ENCODE assay signal across 31 mouse cellular contexts in genomic region chr1:88322146-88322545, GRCm38 (mm10). TPM values are rescaled to one million over a fixed set of nuclear protein-coding genes. Genes with fewer than 3 reads are reported as not detected.
A peak's percentile ranks its signal among the peaks of the same experiment; 100 is the strongest.
DNase-seq lines count a peak whose midpoint lies in the region; ATAC-seq lines count a peak whose summit lies in the region.
"Had no signal": no experiment of that assay in that cellular context is flagged by ENCODE, and none has a peak within 500 bp of the region (broad histone marks: within the 10 kb centered on the region; RNA-seq: fewer than 3 reads in every experiment).

No protein-coding gene starts in this region.

- intact Hi-C loops in gastrocnemius, postnatal 14 days (cut with DNase I; ENCODE audit: low total_unique reads), result no loop called here

- H3K4me2 ChIP-seq in heart, embryonic 12.5 days, result no peak overlapping the region
- H3K4me2 ChIP-seq: embryonic facial prominence, embryonic 12.5 days; forebrain, embryonic 15.5 days; hindbrain, embryonic 14.5 days; liver, embryonic 12.5 days; midbrain, embryonic 13.5 days had no signal

- no peak overlapping the region for H3K4me3 ChIP-seq in heart, embryonic 12.5 days
- H3K4me3 ChIP-seq: embryonic facial prominence, embryonic 12.5 days; forebrain, embryonic 15.5 days; left cerebral cortex, adult 2 months; liver, embryonic 12.5 days; megakaryocyte, embryonic 14.5 days; midbrain, embryonic 13.5 days had no signal

- H3K27me3 ChIP-seq in heart, embryonic 12.5 days (replicated peaks), result peaks cover 4% of the 10 kb centered on the region; the same call in 1 of the 2 replicates
- H3K27me3 ChIP-seq: embryonic facial prominence, embryonic 12.5 days; forebrain, embryonic 15.5 days; liver, embryonic 12.5 days; midbrain, embryonic 13.5 days; Patski had no signal

- no peaks in the 10 kb centered on the region for H3K4me1 ChIP-seq in heart, embryonic 12.5 days (replicated peaks)
- H3K4me1 ChIP-seq: embryonic facial prominence, embryonic 12.5 days; forebrain, embryonic 15.5 days; liver, embryonic 12.5 days; megakaryocyte, embryonic 14.5 days; midbrain, embryonic 13.5 days had no signal

- no peak for ATAC-seq in heart, embryonic 12.5 days (ENCODE audit: insufficient number of reproducible peaks, low FRiP score)
- ATAC-seq: forebrain, embryonic 15.5 days; intestine, postnatal 0 days; liver, embryonic 12.5 days; liver, postnatal 0 days; midbrain, embryonic 13.5 days; Patski had no signal

- no peaks in the 10 kb centered on the region for H3K9me3 ChIP-seq in heart, embryonic 12.5 days (replicated peaks)
- H3K9me3 ChIP-seq: embryonic facial prominence, embryonic 12.5 days; forebrain, embryonic 15.5 days; liver, embryonic 12.5 days; megakaryocyte, embryonic 14.5 days; midbrain, embryonic 13.5 days had no signal

- no peaks in the 10 kb centered on the region for H3K36me3 ChIP-seq in heart, embryonic 12.5 days
- H3K36me3 ChIP-seq: embryonic facial prominence, embryonic 12.5 days; forebrain, embryonic 15.5 days; liver, embryonic 12.5 days; midbrain, embryonic 13.5 days had no signal

- H3K9ac ChIP-seq in heart, embryonic 12.5 days, result no peak overlapping the region
- H3K9ac ChIP-seq: embryonic facial prominence, embryonic 12.5 days; forebrain, embryonic 15.5 days; hindbrain, embryonic 14.5 days; liver, embryonic 12.5 days; liver, postnatal 0 days; midbrain, embryonic 13.5 days had no signal

- DNase-seq in heart, adult 11 months, result peak; percentile 87
- DNase-seq in cerebellum, adult 11 months, result peak; percentile 47
- DNase-seq in cerebellum, adult 9-10 months, result peak; percentile 72
- peak; percentile 40 to 43 for DNase-seq in cerebellum, postnatal 36 days
- DNase-seq in thymus, postnatal 14 days, result no peak
- DNase-seq in gastrocnemius, postnatal 14 days, result no peak
- DNase-seq: adrenal gland, postnatal 25 days; embryo, embryonic 11 days; heart, postnatal 4 days; kidney, adult 9 months; kidney, postnatal 14 days; liver, postnatal 0 days; lung, postnatal 4 days; thymus, adult 2 months; thymus, postnatal 4 days had no signal

- H3K27ac ChIP-seq in heart, embryonic 12.5 days (ENCODE audit: poor library complexity, severe bottlenecking), result no peak overlapping the region
- H3K27ac ChIP-seq: embryonic facial prominence, embryonic 12.5 days; forebrain, embryonic 15.5 days; hindbrain, embryonic 14.5 days; left cerebral cortex, adult 2 months; liver, embryonic 12.5 days; midbrain, embryonic 13.5 days had no signal

RNA-seq across cellular contexts. Expression of gene Trpm8, which starts 44.7 kb away (rescaled TPM):
- 0.05 TPM in 1 of 2 replicates, not detected in the other for polyA plus RNA-seq in heart, embryonic 12.5 days (2016; fragmentation: Nextera tagmentation; extraction: Ambion mirVana)
- total RNA-seq in gastrocnemius, postnatal 14 days (2021), result not detected
- total RNA-seq: adrenal gland, postnatal 25 days; gastrocnemius, adult 8-10 months; heart, postnatal 4 days; MEL; monocyte, adult 5-6 weeks had no signal
- polyA plus RNA-seq: embryonic facial prominence, embryonic 12.5 days; gonadal fat pad, adult 2 months; heart, embryonic 16.5 days; intestine, postnatal 0 days; limb, embryonic 14.5 days; liver, embryonic 12.5 days; liver, postnatal 0 days had no signal

RNA-seq across cellular contexts. Expression of gene Hjurp, which starts 44.7 kb away (rescaled TPM):
- polyA plus RNA-seq in heart, embryonic 12.5 days (2016; fragmentation: Nextera tagmentation; extraction: Ambion mirVana), result 141 TPM in 2 replicates
- 10 to 100 TPM; 16.8 to 17.1 TPM for total RNA-seq in gastrocnemius, postnatal 14 days (2021)

Comparison
In these comparisons a context has a peak if more than half of its experiments do, and no peak if none do; other contexts are left out.
1. DNase-seq: peak in heart, adult 11 months (single experiment), cerebellum, adult 11 months (single experiment), cerebellum, adult 9-10 months (single experiment) and cerebellum, postnatal 36 days (2 of 2); none in thymus, postnatal 14 days (single experiment) and gastrocnemius, postnatal 14 days (single experiment).